Mouse (Mus musculus) midbrain, postnatal 0 days (tissue): ENCODE measurements around the gene Krt72. TPM values are rescaled to one million over a fixed set of nuclear protein-coding genes. Genes with fewer than 3 reads are reported as not detected.

Experiments used
- ATAC-seq: fragments of 200-750 bp; cut with Nextera tagmentation; 2 replicates; pipeline ENCODE4 v1.8.0; 2017; ENCODE audit warnings: moderate number of reproducible peaks, mild to moderate bottlenecking, moderate TSS enrichment, moderate library complexity; ENCODE audit not compliant: low FRiP score
- DNase-seq: peaks from one replicate; pipeline ENCODE4 v3.0.0-alpha.2; 2015; ENCODE audit warnings: low spot score
- H3K27ac ChIP-seq: fragments of 300-500 bp; sonication (generic); 2 replicates; pipeline ENCODE4 v1.5.1; 2014; ENCODE audit warnings: low read depth, mild to moderate bottlenecking, low read length, mixed read lengths
- H3K27me3 ChIP-seq: fragments of 300-500 bp; sonication (generic); 2 replicates; pipeline ENCODE4 v1.6.1; 2014; ENCODE audit warnings: low read length, control low read depth, mixed read lengths; ENCODE audit not compliant: insufficient read depth
- H3K36me3 ChIP-seq: fragments of 300-500 bp; sonication (generic); 2 replicates; pipeline ENCODE4 v1.6.1; 2014; ENCODE audit warnings: low read length, control low read depth, mixed read lengths; ENCODE audit not compliant: insufficient read depth
- H3K4me1 ChIP-seq: fragments of 300-500 bp; sonication (generic); 2 replicates; pipeline ENCODE4 v1.6.1; 2014; ENCODE audit warnings: mild to moderate bottlenecking, control low read depth, antibody characterized with exemption, low read length, mixed read lengths; ENCODE audit not compliant: insufficient read depth
- H3K4me2 ChIP-seq: fragments of 300-500 bp; sonication (generic); 2 replicates; pipeline ENCODE4 v1.6.1; 2014; ENCODE audit warnings: low read depth, mild to moderate bottlenecking, low read length, mixed read lengths; ENCODE audit not compliant: poor library complexity, severe bottlenecking
- H3K4me3 ChIP-seq: fragments of 300-500 bp; sonication (generic); 2 replicates; pipeline ENCODE4 v1.5.1; 2014; ENCODE audit warnings: low read depth, mild to moderate bottlenecking, low read length, moderate library complexity
- H3K9ac ChIP-seq: fragments of 300-500 bp; sonication (generic); replicated peaks from 2 replicates; pipeline ENCODE4 v1.6.1; 2014; ENCODE audit warnings: mild to moderate bottlenecking, low read length, moderate library complexity, mixed read lengths; ENCODE audit not compliant: poor library complexity, severe bottlenecking
- H3K9me3 ChIP-seq: fragments of 300-500 bp; sonication (generic); 2 replicates; pipeline ENCODE4 v1.6.1; 2016; ENCODE audit warnings: low read length, control low read depth
- CTCF ChIP-seq: IDR thresholded peaks from 2 replicates; pipeline ENCODE4 v1.5.1; 2016; ENCODE audit warnings: antibody characterized with exemption, mild to moderate bottlenecking
- WGBS: fragments of 180-500 bp; shearing (Covaris S2); extraction: QIAGEN DNeasy Blood & Tissue Kit; methylation state at CpG from one replicate; pipeline ENCODE4 v1.1.7; 2014; 5-methylcytosine and 5-hydroxymethylcytosine counted together
- polyA plus RNA-seq: library from polyadenylated mRNA; unstranded; fragments of >200 nt; fragmentation: Nextera tagmentation; extraction: Ambion mirVana; gene quantifications from 2 replicates; pipeline ENCODE4 v1.2.1, GENCODE M21; 2015
- total RNA-seq: library from RNA; depleted of rRNA; stranded (reverse); fragments of >200 nt; gene quantifications from 2 replicates; pipeline ENCODE4 v1.2.3, GENCODE M21; 2014

Gene Krt72
- total and polyA plus RNA-seq, 2 experiments from 2014 or later, result not detected

GRCm38 (mm10) chr15:101803052-101803822 lies 17.0 kb upstream of the Krt72 start:
- DNase-seq (peak; percentile 9), ATAC-seq (no peak)
- Histone ChIP-seq H3K9me3 (no peaks in the 10 kb centered on the region), H3K36me3 (no peaks in the 10 kb centered on the region), H3K4me1 (0 out of 2 replicates have a peak, but pooled peaks cover 3% of the 10 kb centered on the region), H3K27me3 (no peaks in the 10 kb centered on the region), H3K9ac (no peak overlapping the region), H3K4me3 (no peak overlapping the region), H3K4me2 (no peak overlapping the region), H3K27ac (no peak overlapping the region)
- WGBS, result 52% methylated on average over 11 of the region's 11 CpGs
- no peak for TF ChIP-seq CTCF

- DNase-seq (peak; percentile 71), ATAC-seq (no peak)
- Histone ChIP-seq H3K27me3 (no peaks in the 10 kb centered on the region), H3K9ac (no peak within 1 kb of the TSS), H3K4me1 (0 out of 2 replicates have a peak, but pooled peaks cover 3% of the 10 kb centered on the region), H3K9me3 (no peaks in the 10 kb centered on the region), H3K36me3 (no peaks in the 10 kb centered on the region), H3K4me3 (no peak within 1 kb of the TSS), H3K4me2 (no peak within 1 kb of the TSS), H3K27ac (no peak within 1 kb of the TSS)
- 60% methylated on average over 6 of the region's 6 CpGs for WGBS
- TF ChIP-seq CTCF, result no peak
These were observed 16.1 kb upstream of the Krt72 start, which contains the start of gene Krt73 for GRCm38 (mm10) chr15:101802296-101802835. Gene Krt73 (minus strand): TSS chr15:101802346.

- TF ChIP-seq CTCF, result no peak
- no peak overlapping the region for H3K4me3 ChIP-seq
- ATAC-seq (no peak), DNase-seq (peak; percentile 54)
- no peaks in the 10 kb centered on the region for H3K36me3 ChIP-seq
- no peak overlapping the region for H3K27ac ChIP-seq
- H3K9ac ChIP-seq, result no peak overlapping the region
- 15% methylated on average over 3 of the region's 3 CpGs for WGBS
- H3K4me1 ChIP-seq, result 0 out of 2 replicates have a peak, but pooled peaks cover 2% of the 10 kb centered on the region
- no peak overlapping the region for H3K4me2 ChIP-seq
- no peaks in the 10 kb centered on the region for H3K27me3 ChIP-seq
- no peaks in the 10 kb centered on the region for H3K9me3 ChIP-seq
These were observed 4.6 kb upstream of the Krt72 start for GRCm38 (mm10) chr15:101790867-101791266.

- TF ChIP-seq CTCF, result no peak
- no peaks in the 10 kb centered on the region for H3K36me3 ChIP-seq
- H3K27me3 ChIP-seq, result no peaks in the 10 kb centered on the region
- ATAC-seq, result no peak
- no peak overlapping the region for H3K4me2 ChIP-seq
- no peak overlapping the region for H3K4me3 ChIP-seq
- no peak for DNase-seq
- H3K27ac ChIP-seq, result no peak overlapping the region
- H3K9me3 ChIP-seq, result no peaks in the 10 kb centered on the region
- H3K9ac ChIP-seq, result no peak overlapping the region
- WGBS, result 80% methylated on average over 10 of the region's 10 CpGs
- H3K4me1 ChIP-seq, result no peaks in the 10 kb centered on the region
These were observed 12.8 kb downstream of the Krt72 start for GRCm38 (mm10) chr15:101773420-101773819.

GRCm38 (mm10) chr15:101772711-101773081 lies 13.6 kb downstream of the Krt72 start:
- ATAC-seq (peak; percentile 77), DNase-seq (peak; percentile 87)
- H3K27me3 ChIP-seq, result no peaks in the 10 kb centered on the region
- H3K36me3 ChIP-seq, result no peaks in the 10 kb centered on the region
- H3K4me1 ChIP-seq, result no peaks in the 10 kb centered on the region
- H3K4me3 ChIP-seq, result no peak overlapping the region
- H3K9me3 ChIP-seq, result no peaks in the 10 kb centered on the region
- no peak overlapping the region for H3K9ac ChIP-seq
- no peak overlapping the region for H3K4me2 ChIP-seq
- 9% methylated on average over 5 of the region's 5 CpGs for WGBS
- H3K27ac ChIP-seq, result no peak overlapping the region
- peak; percentile 95 for TF ChIP-seq CTCF

GRCm38 (mm10) chr15:101772080-101772710 lies 14.1 kb downstream of the Krt72 start:
- Histone ChIP-seq H3K36me3 (no peaks in the 10 kb centered on the region), H3K4me1 (no peaks in the 10 kb centered on the region), H3K4me2 (no peak overlapping the region), H3K27ac (no peak overlapping the region), H3K9ac (no peak overlapping the region), H3K27me3 (no peaks in the 10 kb centered on the region), H3K4me3 (no peak overlapping the region), H3K9me3 (no peaks in the 10 kb centered on the region)
- no peak for DNase-seq
- WGBS, result 76% methylated on average over 5 of the region's 5 CpGs
- no peak for ATAC-seq
- peak; percentile 62 for TF ChIP-seq CTCF
